Comparison of ENCODE assay signal across 10 mouse cellular contexts in the genomic region with DNA sequence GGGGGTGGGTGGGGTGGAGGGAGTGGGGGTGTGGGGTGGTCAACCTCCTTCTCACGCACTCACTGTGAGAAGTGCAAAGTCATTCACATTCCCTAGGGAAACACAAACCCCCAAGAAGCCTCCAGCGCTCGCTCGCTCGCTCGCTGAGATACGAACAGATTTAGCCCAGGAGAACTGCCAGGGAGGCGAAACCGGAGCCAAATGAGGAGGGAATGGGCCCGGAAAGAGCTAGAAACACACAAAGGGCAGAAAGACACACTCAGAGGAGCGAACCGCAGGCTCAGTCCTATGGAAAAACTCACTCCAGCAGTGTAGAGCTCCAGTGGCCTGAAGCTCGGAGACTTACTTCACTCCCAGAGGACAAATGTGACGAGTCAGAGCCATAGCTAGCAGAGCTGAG. TPM values are rescaled to one million over a fixed set of nuclear protein-coding genes. Genes with fewer than 3 reads are reported as not detected.
DNase-seq lines count a peak whose midpoint lies in the region; ATAC-seq and TF ChIP-seq lines count a peak whose summit lies in the region.
"Had no signal": no experiment of that assay in that cellular context is flagged by ENCODE, and none has a peak within 500 bp of the region (broad histone marks: within the 10 kb centered on the region; RNA-seq: fewer than 3 reads in every experiment).

No protein-coding gene starts in this region.

- no peak for ATAC-seq in activated CD4-positive, CD25-positive, alpha-beta regulatory T cell, adult 4 months

- WGBS in cerebellum, adult 2 months = 10% methylated on average over 14 of the region's 14 CpGs

- H3K4me3 ChIP-seq in layer of hippocampus, adult 2 months = peak overlapping the region; percentile 23; the same call in 1 of the 2 replicates
- H3K4me3 ChIP-seq in cerebellum, adult 2 months (replicated peaks; ENCODE audit: insufficient read depth, low read depth, low read length) = no peak overlapping the region
- H3K4me3 ChIP-seq: liver, embryonic 15.5 days; stomach, embryonic 15.5 days had no signal

- intact Hi-C loops in left cerebral cortex, postnatal 36 days (cut with DNase I) = no loop called here

- peak; percentile 41 to 58 for DNase-seq in layer of hippocampus, adult 2 months (ENCODE audit: low spot score in 2 of 2)
- DNase-seq in layer of hippocampus, adult 9-10 months (ENCODE audit: low spot score) = no peak
- DNase-seq in cerebellum, adult 2 months = peak; percentile 71
- DNase-seq in frontal cortex, postnatal 36 days (ENCODE audit: low spot score in 2 of 2) = peak; percentile 57 to 68
- peak; percentile 59 to 67 for DNase-seq in left cerebral cortex, postnatal 36 days (ENCODE audit: low spot score in 2 of 2)
- no peak for DNase-seq in thymus, postnatal 0 days (ENCODE audit: low spot score)
- no peak for DNase-seq in adrenal gland, adult 2 months

- H3K4me1 ChIP-seq in cerebellum, adult 2 months (ENCODE audit: control insufficient read depth, insufficient read depth, low read length) = peaks cover 12% of the 10 kb centered on the region
- H3K4me1 ChIP-seq: liver, embryonic 15.5 days; stomach, embryonic 15.5 days had no signal

- TF ChIP-seq CTCF in layer of hippocampus, adult 2 months (conservative IDR thresholded peaks at IDR 0.05) = no peak
- no peak for TF ChIP-seq CTCF in cerebellum, adult 2 months (IDR thresholded peaks at IDR 0.05; ENCODE audit: borderline replicate concordance, insufficient read depth, low read depth, low read length)

- H3K27ac ChIP-seq in layer of hippocampus, adult 2 months = no peak overlapping the region
- no peak overlapping the region for H3K27ac ChIP-seq in cerebellum, adult 2 months (ENCODE audit: insufficient read depth, low read length)
- H3K27ac ChIP-seq: liver, embryonic 15.5 days; stomach, embryonic 15.5 days had no signal

- no peak for TF ChIP-seq POLR2A in cerebellum, adult 2 months (IDR thresholded peaks at IDR 0.05; ENCODE audit: borderline replicate concordance, insufficient read depth, low read length)

- H3K27me3 ChIP-seq in cerebellum, adult 2 months (ENCODE audit: control insufficient read depth, insufficient read depth, low read length) = no peaks in the 10 kb centered on the region
- H3K27me3 ChIP-seq: stomach, embryonic 15.5 days had no signal

RNA-seq across cellular contexts. Expression of gene Gsg1l, which starts 15.4 kb away (rescaled TPM):
- 10 to 100 TPM; 14.0 to 16.0 TPM for total RNA-seq in layer of hippocampus, adult 2 months (2021)
- polyA plus RNA-seq in cerebellum, adult 2 months (2012; rRNA removed) = 17.5 and 18.0 TPM in 2 replicates
- 10 to 100 TPM; 78.1 to 85.0 TPM for total RNA-seq in left cerebral cortex, postnatal 36 days (2021)
- polyA plus RNA-seq in thymus, postnatal 0 days (2015; fragmentation: Nextera tagmentation; extraction: Ambion mirVana) = 0.06 TPM in 1 of 2 replicates, not detected in the other
- not detected for polyA plus RNA-seq in activated CD4-positive, CD25-positive, alpha-beta regulatory T cell, adult 4 months (2017; shearing (Covaris generic))
- 100 to 1,000 TPM in 1 of 2 experiments, 10 to 100 TPM in 1; 68.8 to 110 TPM for total RNA-seq in adrenal gland, adult 2 months (2021)
- 158 and 175 TPM in 2 replicates for polyA plus RNA-seq in adrenal gland, adult 2 months (2012; rRNA removed)

Comparison
In these comparisons a context has a peak if more than half of its experiments do, and no peak if none do; other contexts are left out.
1. DNase-seq: peak in layer of hippocampus, adult 2 months (2 of 2), cerebellum, adult 2 months (2 of 2), frontal cortex, postnatal 36 days (2 of 2) and left cerebral cortex, postnatal 36 days (2 of 2); none in layer of hippocampus, adult 9-10 months (single experiment), thymus, postnatal 0 days (single experiment) and adrenal gland, adult 2 months (single experiment).
2. RNA of gene Gsg1l, which starts 15.4 kb away (polyA plus RNA-seq): 158 to 175 TPM in adrenal gland, adult 2 months and 17.5 to 18.0 TPM in cerebellum, adult 2 months; 0.06 TPM in thymus, postnatal 0 days and not detected in activated CD4-positive, CD25-positive, alpha-beta regulatory T cell, adult 4 months; every median in the first group is over 10 times any median in the second.